Mouse (Mus musculus) stomach, postnatal 0 days (tissue): ENCODE results near the gene Ihh.

Source experiments
- CTCF ChIP-seq: IDR thresholded peaks from 2 replicates; pipeline ENCODE4 v1.5.1; 2016; ENCODE audit warnings: antibody characterized with exemption, low read depth, mild to moderate bottlenecking, moderate library complexity
- EP300 ChIP-seq: optimal IDR thresholded peaks from 2 replicates; pipeline ENCODE3; 2016; ENCODE audit warnings: antibody characterized with exemption

GRCm38 (mm10) chr1:74935402-74935801 is 16.1 kb downstream of the Ihh start, which contains the start of gene Cfap65:
- TF ChIP-seq CTCF = no peak
- no peak for TF ChIP-seq EP300
